Mouse (Mus musculus): ENCODE measurements around the gene Mpg. TPM values are rescaled to one million over a fixed set of nuclear protein-coding genes. Genes with fewer than 3 reads are reported as not detected.

The Mpg gene
- total and polyA plus RNA-seq, 3 experiments: 39.1 to 40.3 (median 39.6) TPM

- no peak for TF ChIP-seq ELF1 (IDR thresholded peaks at IDR 0.05; ENCODE audit: low read depth, low read length)
- no peak for TF ChIP-seq ZNF384 (IDR thresholded peaks at IDR 0.05; ENCODE audit: low read depth, low read length)
- TF ChIP-seq ZKSCAN1 (IDR thresholded peaks at IDR 0.05; ENCODE audit: borderline replicate concordance, low read depth, low read length): no peak
- no peak for TF ChIP-seq ETS1 (conservative IDR thresholded peaks at IDR 0.05; ENCODE audit: low read depth, low read length)
- TF ChIP-seq MEF2A (IDR thresholded peaks at IDR 0.05; ENCODE audit: borderline replicate concordance, low read depth, low read length): no peak
- no peak for TF ChIP-seq ZC3H11A (IDR thresholded peaks at IDR 0.05; ENCODE audit: low read depth, low read length)
- TF ChIP-seq CHD1 (IDR thresholded peaks at IDR 0.05; ENCODE audit: low read depth, low read length): no peak
- no peak for TF ChIP-seq TCF12 (IDR thresholded peaks at IDR 0.05; ENCODE audit: low read depth, low read length)
- TF ChIP-seq MYC (IDR thresholded peaks at IDR 0.05; ENCODE audit: low read depth, low read length): no peak
- dilution Hi-C loops (cut with MboI; ENCODE audit: extremely low pct_ligation_motif_present, extremely low pct_unique_long_range_greater_than_20kb, low sequenced_read_pairs) (no loop called here), in situ Hi-C loops (cut with MboI; ENCODE audit: low pct_ligation_motif_present, low pct_unique_long_range_greater_than_20kb, low sequenced_read_pairs) (no loop called here)
- Histone ChIP-seq H3K9me3 (replicated peaks; ENCODE audit: low read length) (no peaks in the 10 kb centered on the region), H3K4me3 (replicated peaks in 1 of 3; ENCODE audit: low read depth in 2 of 3, low read length in 2 of 3, poor library complexity in 1 of 3) (no peak overlapping the region), H3K79me2 (replicated peaks; ENCODE audit: control insufficient read depth, extremely low read depth, insufficient read depth, poor library complexity, severe bottlenecking) (no peaks in the 10 kb centered on the region), H3K9ac (ENCODE audit: insufficient read depth, low read depth) (no peak overlapping the region), H3K4me1 (ENCODE audit: control insufficient read depth in 1 of 2, insufficient read depth in 2 of 2) (peaks cover 17 to 63% of the 10 kb centered on the region in 2 experiments), H3K27me3 (replicated peaks) (no peaks in the 10 kb centered on the region), H3K27ac (ENCODE audit: insufficient read depth, low read depth) (no peak overlapping the region), H3K4me2 (ENCODE audit: insufficient read depth, low read depth, poor library complexity, severe bottlenecking) (no peak overlapping the region), H3K36me3 (replicated peaks in 1 of 2; ENCODE audit: control insufficient read depth in 1 of 2, insufficient read depth in 1 of 2, low read length in 1 of 2) (peaks cover 6 to 62% of the 10 kb centered on the region in 2 experiments)
- no peak for DNase-seq (ENCODE audit: extremely low read depth)
Measured at GRCm38 (mm10) chr11:32194086-32194485, 32.2 kb upstream of the Mpg start.

DNA sequence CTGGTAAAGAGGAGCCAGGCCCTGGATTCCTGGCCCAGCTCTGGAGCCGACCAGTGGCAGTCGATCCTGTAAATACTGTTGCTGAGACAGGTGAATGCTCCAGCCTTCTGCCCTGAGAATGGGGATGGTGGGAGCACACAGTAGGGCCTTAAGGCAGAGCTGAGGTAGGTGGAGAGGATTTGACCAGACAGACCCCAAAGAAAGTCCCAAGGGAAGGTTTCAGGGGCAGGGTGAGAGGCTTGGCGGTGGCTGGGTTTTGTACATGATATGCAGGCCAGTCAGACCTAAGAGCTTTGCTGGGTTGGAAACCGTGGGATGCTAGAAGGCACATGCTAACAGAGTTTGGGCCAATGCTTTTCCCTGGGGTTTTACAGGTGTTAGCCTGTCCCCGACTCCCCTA is 31.7 kb upstream of the Mpg start:
- Histone ChIP-seq H3K9me3 (replicated peaks; ENCODE audit: low read length) (no peaks in the 10 kb centered on the region), H3K27me3 (replicated peaks) (no peaks in the 10 kb centered on the region), H3K4me3 (replicated peaks in 1 of 3; ENCODE audit: low read depth in 2 of 3, low read length in 2 of 3, poor library complexity in 1 of 3) (no peak overlapping the region), H3K9ac (ENCODE audit: insufficient read depth, low read depth) (no peak overlapping the region), H3K36me3 (replicated peaks in 1 of 2; ENCODE audit: control insufficient read depth in 1 of 2, insufficient read depth in 1 of 2, low read length in 1 of 2) (peaks cover 6 to 57% of the 10 kb centered on the region in 2 experiments), H3K27ac (ENCODE audit: insufficient read depth, low read depth) (no peak overlapping the region), H3K79me2 (replicated peaks; ENCODE audit: control insufficient read depth, extremely low read depth, insufficient read depth, poor library complexity, severe bottlenecking) (no peaks in the 10 kb centered on the region), H3K4me2 (ENCODE audit: insufficient read depth, low read depth, poor library complexity, severe bottlenecking) (no peak overlapping the region), H3K4me1 (ENCODE audit: control insufficient read depth in 1 of 2, insufficient read depth in 2 of 2) (peaks cover 17 to 59% of the 10 kb centered on the region in 2 experiments)
- no peak for DNase-seq (ENCODE audit: extremely low read depth)
- dilution Hi-C loops (cut with MboI; ENCODE audit: extremely low pct_ligation_motif_present, extremely low pct_unique_long_range_greater_than_20kb, low sequenced_read_pairs) (no loop called here), in situ Hi-C loops (cut with MboI; ENCODE audit: low pct_ligation_motif_present, low pct_unique_long_range_greater_than_20kb, low sequenced_read_pairs) (no loop called here)
- TF ChIP-seq USF1 (IDR thresholded peaks at IDR 0.05; ENCODE audit: low read depth, low read length): no peak
- TF ChIP-seq BHLHE40 (IDR thresholded peaks at IDR 0.05; ENCODE audit: low read depth, low read length): no peak
- TF ChIP-seq MYC (IDR thresholded peaks at IDR 0.05; ENCODE audit: low read depth, low read length): no peak
- 0 out of 2 replicates have a peak, but pooled peaks have one; percentile 30 for TF ChIP-seq ZKSCAN1 (IDR thresholded peaks at IDR 0.05; ENCODE audit: borderline replicate concordance, low read depth, low read length)

DNA sequence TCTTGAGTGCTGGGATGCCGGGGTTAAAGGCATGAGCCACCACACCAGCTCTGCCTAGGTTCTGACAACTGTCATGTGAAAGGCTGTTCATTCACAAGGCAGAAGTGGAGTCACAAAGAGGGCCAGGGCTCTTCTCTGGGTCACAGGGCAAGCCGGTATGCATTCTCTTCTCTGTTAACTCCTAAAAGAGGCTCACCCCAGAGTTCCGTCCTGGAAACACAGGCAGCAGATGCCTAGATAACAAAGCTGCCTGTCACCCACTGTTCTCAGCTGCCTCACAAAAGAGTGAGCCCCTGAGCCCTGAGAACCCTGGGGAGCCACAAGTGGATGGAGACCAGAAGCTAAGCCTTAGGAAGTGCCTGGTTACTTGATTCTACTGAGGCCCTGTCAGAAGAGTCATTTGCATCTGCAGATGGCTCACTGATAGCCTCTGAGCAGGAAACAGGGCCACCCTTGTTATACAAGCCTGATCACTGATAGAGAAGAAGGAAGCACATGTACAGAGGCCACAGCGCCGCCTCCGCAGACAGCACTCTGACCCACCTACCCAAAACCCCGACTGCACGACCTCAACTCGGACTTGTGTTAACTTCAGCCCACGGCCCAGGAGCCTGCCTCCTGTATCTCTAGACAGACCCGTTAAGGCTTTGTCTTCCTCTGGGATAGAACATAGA is 30.3 kb upstream of the Mpg start:
- Histone ChIP-seq H3K4me2 (ENCODE audit: insufficient read depth, low read depth, poor library complexity, severe bottlenecking) (no peak overlapping the region), H3K4me3 (replicated peaks in 1 of 3; ENCODE audit: low read depth in 2 of 3, low read length in 2 of 3, poor library complexity in 1 of 3) (peak overlapping the region in 2 of 3 experiments; percentile 1 to 57), H3K4me1 (ENCODE audit: control insufficient read depth in 1 of 2, insufficient read depth in 2 of 2) (peaks cover 16 to 57% of the 10 kb centered on the region in 2 experiments), H3K9ac (ENCODE audit: insufficient read depth, low read depth) (no peak overlapping the region), H3K36me3 (replicated peaks in 1 of 2; ENCODE audit: control insufficient read depth in 1 of 2, insufficient read depth in 1 of 2, low read length in 1 of 2) (peaks cover 3 to 43% of the 10 kb centered on the region in 2 experiments), H3K27ac (ENCODE audit: insufficient read depth, low read depth) (peak overlapping the region; percentile 56), H3K9me3 (replicated peaks; ENCODE audit: low read length) (no peaks in the 10 kb centered on the region), H3K79me2 (replicated peaks; ENCODE audit: control insufficient read depth, extremely low read depth, insufficient read depth, poor library complexity, severe bottlenecking) (no peaks in the 10 kb centered on the region), H3K27me3 (replicated peaks) (no peaks in the 10 kb centered on the region)
- dilution Hi-C loops (cut with MboI; ENCODE audit: extremely low pct_ligation_motif_present, extremely low pct_unique_long_range_greater_than_20kb, low sequenced_read_pairs) (no loop called here), in situ Hi-C loops (cut with MboI; ENCODE audit: low pct_ligation_motif_present, low pct_unique_long_range_greater_than_20kb, low sequenced_read_pairs) (no loop called here)
- peak; percentile 78 for DNase-seq (ENCODE audit: extremely low read depth)
- TF ChIP-seq ZC3H11A (IDR thresholded peaks at IDR 0.05; ENCODE audit: low read depth, low read length): no peak
- TF ChIP-seq MEF2A (IDR thresholded peaks at IDR 0.05; ENCODE audit: borderline replicate concordance, low read depth, low read length): no peak; the same call in 1 of the 2 replicates
- TF ChIP-seq IRF4 (IDR thresholded peaks at IDR 0.05; ENCODE audit: low read depth, low read length): no peak
- TF ChIP-seq BHLHE40 (IDR thresholded peaks at IDR 0.05; ENCODE audit: low read depth, low read length): no peak
- no peak for TF ChIP-seq E2F4 (IDR thresholded peaks at IDR 0.05; ENCODE audit: insufficient replicate concordance, low read depth, low read length)
- no peak for TF ChIP-seq RAD21 (IDR thresholded peaks at IDR 0.05; ENCODE audit: low read depth, low read length)
- TF ChIP-seq EP300 (IDR thresholded peaks at IDR 0.05; ENCODE audit: low read length): no peak
- TF ChIP-seq UBTF (IDR thresholded peaks at IDR 0.05; ENCODE audit: low read depth, low read length): no peak
- no peak for TF ChIP-seq POLR2AphosphoS2 (IDR thresholded peaks at IDR 0.05; ENCODE audit: low read depth, low read length)
- no peak for TF ChIP-seq CTCF (conservative IDR thresholded peaks at IDR 0.05 in 1 of 2, IDR thresholded peaks at IDR 0.05 in 1 of 2; ENCODE audit: low read depth in 2 of 2, low read length in 2 of 2)
- no peak for TF ChIP-seq CHD2 (IDR thresholded peaks at IDR 0.05; ENCODE audit: low read length)
- TF ChIP-seq JUND (conservative IDR thresholded peaks at IDR 0.05; ENCODE audit: low read depth, low read length): no peak
- no peak for TF ChIP-seq POLR2A (IDR thresholded peaks at IDR 0.05; ENCODE audit: low read depth, low read length)
- no peak for TF ChIP-seq RCOR1 (conservative IDR thresholded peaks at IDR 0.05; ENCODE audit: low read depth, low read length)
- TF ChIP-seq ZNF384 (IDR thresholded peaks at IDR 0.05; ENCODE audit: low read depth, low read length): no peak
- no peak for TF ChIP-seq USF1 (IDR thresholded peaks at IDR 0.05; ENCODE audit: low read depth, low read length)
- no peak for TF ChIP-seq PAX5 (IDR thresholded peaks at IDR 0.05; ENCODE audit: low read length)
- TF ChIP-seq KAT2A (IDR thresholded peaks at IDR 0.05; ENCODE audit: insufficient replicate concordance, low read length): no peak

Measured in CH12.LX (cell line).